Mouse (Mus musculus) forebrain, embryonic 11.5 days (tissue): ENCODE measurements at regions not wholly inside any gene's neighbourhood (a gene's known extent, or its start where the extent isn't known, plus 50 kb on each side); places are given as distances from the start of the nearest gene placed in this dataset.

Source experiments
- ATAC-seq: fragments of 200-750 bp; cut with Nextera tagmentation; replicated peaks from 2 replicates; pipeline ENCODE4 v1.8.0; 2017; ENCODE audit warnings: moderate TSS enrichment; ENCODE audit not compliant: low FRiP score
- DNase-seq: peaks from one replicate; pipeline ENCODE4 v3.0.0-alpha.2; 2017; ENCODE audit warnings: low spot score
- H3K27ac ChIP-seq: fragments of 300-500 bp; sonication (generic); 2 replicates; pipeline ENCODE4 v1.5.1; 2014; ENCODE audit warnings: low read depth, low read length
- H3K27me3 ChIP-seq: fragments of 300-500 bp; sonication (generic); 2 replicates; pipeline ENCODE4 v1.6.1; 2014; ENCODE audit warnings: mild to moderate bottlenecking, low read length, mixed read lengths; ENCODE audit not compliant: control insufficient read depth, insufficient read depth
- H3K36me3 ChIP-seq: fragments of 300-500 bp; sonication (generic); 2 replicates; pipeline ENCODE4 v1.6.1; 2014; ENCODE audit warnings: mild to moderate bottlenecking, low read length, moderate library complexity, mixed read lengths; ENCODE audit not compliant: control insufficient read depth, insufficient read depth
- H3K4me1 ChIP-seq: fragments of 300-500 bp; sonication (generic); replicated peaks from 2 replicates; pipeline ENCODE4 v1.6.1; 2014; ENCODE audit warnings: low read length, mixed read lengths; ENCODE audit not compliant: control insufficient read depth, insufficient read depth
- H3K4me2 ChIP-seq: fragments of 300-500 bp; sonication (generic); 2 replicates; pipeline ENCODE4 v1.6.1; 2014; ENCODE audit warnings: low read depth, mild to moderate bottlenecking, low read length, moderate library complexity, mixed read lengths; ENCODE audit not compliant: severe bottlenecking
- H3K4me3 ChIP-seq: fragments of 300-500 bp; sonication (generic); 2 replicates; pipeline ENCODE4 v1.5.1; 2014; ENCODE audit warnings: low read depth, low read length
- H3K9ac ChIP-seq: fragments of 300-500 bp; sonication (generic); 2 replicates; pipeline ENCODE4 v1.6.1; 2014; ENCODE audit warnings: low read length
- H3K9me3 ChIP-seq: fragments of 300-500 bp; sonication (generic); 2 replicates; pipeline ENCODE4 v1.6.1; 2016; ENCODE audit warnings: low read length, mixed read lengths; ENCODE audit not compliant: control insufficient read depth
- WGBS: fragments of 180-500 bp; shearing (Covaris S2); extraction: QIAGEN DNeasy Blood & Tissue Kit; methylation state at CpG from one replicate; pipeline ENCODE4 v1.1.7; 2014; 5-methylcytosine and 5-hydroxymethylcytosine counted together

DNA sequence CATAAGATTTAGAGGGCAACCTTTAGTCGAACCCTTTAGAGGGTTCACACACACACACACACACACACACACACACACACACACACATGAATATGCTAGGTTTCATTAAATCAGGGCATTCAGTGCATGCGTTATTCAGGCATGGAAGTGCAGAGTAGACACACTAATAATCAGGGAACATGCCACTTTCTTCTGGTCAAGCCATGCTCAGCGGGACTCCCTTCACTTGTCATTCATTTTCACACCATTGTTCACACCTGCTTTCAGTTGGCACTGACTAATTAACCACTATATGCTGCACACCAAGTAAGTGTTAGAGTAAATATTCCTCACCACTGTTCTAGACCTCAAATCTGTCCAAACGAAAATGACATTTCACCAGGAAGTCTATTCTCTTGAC lies 616.6 kb upstream of the Dppa4 start:
- Histone ChIP-seq H3K27ac (no peak overlapping the region), H3K9ac (no peak overlapping the region), H3K36me3 (no peaks in the 10 kb centered on the region), H3K4me1 (no peaks in the 10 kb centered on the region), H3K27me3 (no peaks in the 10 kb centered on the region), H3K4me2 (no peak overlapping the region), H3K4me3 (no peak overlapping the region), H3K9me3 (no peaks in the 10 kb centered on the region)
- DNase-seq (no peak), ATAC-seq (peak; percentile 66)
- 75% methylated on average over 4 of the region's 4 CpGs for WGBS

DNA sequence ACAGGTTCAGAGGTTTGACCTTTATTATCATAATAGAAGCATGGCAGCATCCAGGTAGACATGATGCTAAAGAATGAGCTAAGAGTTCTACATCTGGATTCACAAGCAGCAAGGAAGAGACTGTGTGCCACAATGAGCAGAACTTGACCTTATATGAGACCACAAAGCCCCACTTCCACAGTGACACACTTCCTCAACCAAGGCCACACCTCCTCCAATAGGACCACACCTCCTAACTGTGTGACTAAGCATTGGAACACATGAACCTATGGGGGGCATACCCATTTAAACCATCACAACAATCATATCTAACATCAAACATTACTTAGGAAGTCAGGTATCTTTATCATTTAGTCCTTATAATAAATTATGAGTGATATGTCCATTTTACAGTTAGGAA lies 591.4 kb upstream of the Dppa4 start:
- Histone ChIP-seq H3K4me2 (no peak overlapping the region), H3K9me3 (no peaks in the 10 kb centered on the region), H3K36me3 (no peaks in the 10 kb centered on the region), H3K9ac (no peak overlapping the region), H3K27ac (no peak overlapping the region), H3K27me3 (no peaks in the 10 kb centered on the region), H3K4me3 (no peak overlapping the region), H3K4me1 (no peaks in the 10 kb centered on the region)
- no peak for DNase-seq
- ATAC-seq = no peak

DNA sequence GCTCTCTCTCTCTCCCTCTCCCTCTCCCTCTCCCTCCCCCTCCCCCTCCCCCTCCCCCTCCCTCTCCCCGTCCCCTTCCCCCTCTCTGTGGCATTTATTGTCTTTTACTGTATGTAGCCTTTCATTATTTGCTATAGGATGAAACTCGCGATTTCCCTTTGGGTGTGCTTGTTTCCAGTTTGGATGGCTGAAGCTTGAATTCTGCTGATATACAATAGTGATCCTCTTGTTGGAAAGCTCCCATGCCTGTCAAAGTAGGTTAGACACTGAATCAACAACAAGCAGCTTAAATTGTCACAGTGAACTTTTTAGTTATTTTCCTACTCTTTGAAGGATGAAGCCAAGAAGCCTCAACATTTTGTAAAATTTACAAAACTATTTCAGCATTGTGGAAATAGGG lies 590.7 kb upstream of the Dppa4 start:
- Histone ChIP-seq H3K9ac (no peak overlapping the region), H3K4me1 (no peaks in the 10 kb centered on the region), H3K4me2 (no peak overlapping the region), H3K9me3 (no peaks in the 10 kb centered on the region), H3K27ac (no peak overlapping the region), H3K36me3 (no peaks in the 10 kb centered on the region), H3K4me3 (no peak overlapping the region), H3K27me3 (no peaks in the 10 kb centered on the region)
- no peak for DNase-seq
- WGBS = 78% methylated on average over 2 of the region's 3 CpGs
- ATAC-seq = no peak

DNA sequence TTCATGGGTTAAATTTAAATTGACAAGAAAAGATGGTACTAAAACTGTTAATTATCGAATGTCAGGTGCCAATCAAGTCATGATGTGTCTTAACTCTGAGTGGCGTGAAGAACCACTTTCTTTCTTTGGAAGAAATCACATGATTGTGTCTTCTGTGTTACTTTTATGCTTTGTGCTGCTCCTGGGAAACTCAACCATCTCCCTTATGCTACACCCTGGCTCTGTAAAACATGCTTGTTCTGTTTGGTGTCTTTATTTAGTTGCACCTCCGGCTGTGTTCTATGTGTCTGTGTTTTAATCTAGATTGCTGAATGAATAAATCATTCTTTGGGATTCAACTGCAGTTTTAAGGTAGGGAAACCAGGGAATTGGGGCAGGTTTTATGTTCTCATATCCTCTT lies 589.6 kb upstream of the Dppa4 start:
- no peak for ATAC-seq
- Histone ChIP-seq H3K4me3 (no peak overlapping the region), H3K9ac (no peak overlapping the region), H3K4me1 (no peaks in the 10 kb centered on the region), H3K27me3 (no peaks in the 10 kb centered on the region), H3K36me3 (no peaks in the 10 kb centered on the region), H3K9me3 (no peaks in the 10 kb centered on the region), H3K4me2 (no peak overlapping the region), H3K27ac (no peak overlapping the region)
- WGBS = 78% methylated on average over 3 of the region's 3 CpGs
- DNase-seq = no peak
